19 mouse cellular contexts compared by ENCODE assay signal in genomic region chr1:171839488-171839887, GRCm38 (mm10). TPM values are rescaled to one million over a fixed set of nuclear protein-coding genes. Genes with fewer than 3 reads are reported as not detected.
DNase-seq lines count a peak whose midpoint lies in the region; ATAC-seq and TF ChIP-seq lines count a peak whose summit lies in the region.
"Had no signal": no experiment of that assay in that cellular context is flagged by ENCODE, and none has a peak within 500 bp of the region (broad histone marks: within the 10 kb centered on the region; RNA-seq: fewer than 3 reads in every experiment).

Gene Cd84 (plus strand): TSS chr1:171839697.

- TF ChIP-seq POLR2A in CH12.LX (IDR thresholded peaks at IDR 0.05; ENCODE audit: low read depth, low read length) = no peak

- in situ Hi-C loops in CH12.LX (cut with MboI; ENCODE audit: low pct_ligation_motif_present, low pct_unique_long_range_greater_than_20kb, low sequenced_read_pairs) = no loop called here

- dilution Hi-C loops in CH12.LX (cut with MboI; ENCODE audit: extremely low pct_ligation_motif_present, extremely low pct_unique_long_range_greater_than_20kb, low sequenced_read_pairs) = no loop called here

- ATAC-seq in heart, embryonic 16.5 days (replicated peaks; ENCODE audit: extremely low read depth, insufficient read depth, low FRiP score) = no peak
- peak; percentile 54 for ATAC-seq in granulocyte monocyte progenitor cell, adult 5-6 weeks (replicated peaks; ENCODE audit: poor library complexity, severe bottlenecking)
- peak; percentile 67 for ATAC-seq in megakaryocyte, adult 5-6 weeks (ENCODE audit: poor library complexity, severe bottlenecking)
- ATAC-seq: forebrain, postnatal 0 days; hindbrain, postnatal 0 days had no signal

- no peak for TF ChIP-seq RAD21 in CH12.LX (IDR thresholded peaks at IDR 0.05; ENCODE audit: low read depth, low read length)

- no peaks in the 10 kb centered on the region for H3K4me1 ChIP-seq in heart, embryonic 16.5 days (ENCODE audit: control insufficient read depth, insufficient read depth, low read length)
- peaks cover 2 to 36% of the 10 kb centered on the region in 2 experiments; a peak in 2 of 4 replicates for H3K4me1 ChIP-seq in CH12.LX (ENCODE audit: control insufficient read depth in 1 of 2, insufficient read depth in 2 of 2)
- H3K4me1 ChIP-seq: midbrain, embryonic 10.5 days; stomach, embryonic 15.5 days had no signal

- H3K27ac ChIP-seq in heart, embryonic 16.5 days (ENCODE audit: low read length) = no peak within 1 kb of the TSS
- H3K27ac ChIP-seq in CH12.LX (ENCODE audit: insufficient read depth, low read depth) = peak within 1 kb of the TSS; percentile 70
- H3K27ac ChIP-seq: hindbrain, postnatal 0 days; midbrain, embryonic 10.5 days; stomach, embryonic 15.5 days had no signal

- WGBS in heart, embryonic 16.5 days = 87% methylated on average over 3 of the region's 3 CpGs

- TF ChIP-seq CTCF in CH12.LX (conservative IDR thresholded peaks at IDR 0.05 in 1 of 2, IDR thresholded peaks at IDR 0.05 in 1 of 2; ENCODE audit: low read depth in 2 of 2, low read length in 2 of 2) = no peak

- no peak within 1 kb of the TSS; the same call in 1 of the 2 replicates for H3K4me2 ChIP-seq in heart, embryonic 16.5 days (ENCODE audit: low read depth, low read length)
- peak within 1 kb of the TSS; percentile 96 for H3K4me2 ChIP-seq in CH12.LX (ENCODE audit: insufficient read depth, low read depth, poor library complexity, severe bottlenecking)
- H3K4me2 ChIP-seq: stomach, embryonic 15.5 days had no signal

- TF ChIP-seq EP300 in CH12.LX (IDR thresholded peaks at IDR 0.05; ENCODE audit: low read length) = no peak

- H3K79me2 ChIP-seq in CH12.LX (replicated peaks; ENCODE audit: control insufficient read depth, extremely low read depth, insufficient read depth, poor library complexity, severe bottlenecking) = peaks cover 3% of the 10 kb centered on the region; the same call in 1 of the 2 replicates

- H3K27me3 ChIP-seq in heart, embryonic 16.5 days (ENCODE audit: control insufficient read depth, insufficient read depth, low read length) = no peaks in the 10 kb centered on the region
- H3K27me3 ChIP-seq in CH12.LX (replicated peaks) = no peaks in the 10 kb centered on the region
- H3K27me3 ChIP-seq: stomach, embryonic 15.5 days had no signal

- H3K9me3 ChIP-seq in heart, embryonic 16.5 days (replicated peaks; ENCODE audit: control insufficient read depth, low read length) = no peaks in the 10 kb centered on the region
- no peaks in the 10 kb centered on the region for H3K9me3 ChIP-seq in CH12.LX (replicated peaks; ENCODE audit: low read length)
- H3K9me3 ChIP-seq: midbrain, embryonic 10.5 days; stomach, embryonic 15.5 days had no signal

- no peak within 1 kb of the TSS for H3K9ac ChIP-seq in heart, embryonic 16.5 days (ENCODE audit: low read length)
- H3K9ac ChIP-seq in CH12.LX (ENCODE audit: insufficient read depth, low read depth) = peak within 1 kb of the TSS; percentile 76
- H3K9ac ChIP-seq: forebrain, postnatal 0 days; stomach, embryonic 15.5 days had no signal

- H3K4me3 ChIP-seq in heart, embryonic 16.5 days (ENCODE audit: low read length) = peak within 1 kb of the TSS; percentile 10; the same call in 1 of the 2 replicates
- H3K4me3 ChIP-seq in CH12.LX (replicated peaks in 1 of 3; ENCODE audit: low read depth in 2 of 3, low read length in 2 of 3, poor library complexity in 1 of 3) = peak within 1 kb of the TSS; percentile 56 to 76 (median 61)
- H3K4me3 ChIP-seq: erythroblast, embryonic 14.5 days; midbrain, embryonic 10.5 days; stomach, embryonic 15.5 days had no signal

- intact Hi-C loops in heart, postnatal 14 days (cut with DNase I) = no loop called here

- DNase-seq in heart, postnatal 14 days = no peak
- DNase-seq in CH12.LX (ENCODE audit: extremely low read depth) = no peak
- no peak for DNase-seq in gastrocnemius, postnatal 4 days (ENCODE audit: low spot score in 2 of 2)
- DNase-seq in right cerebral cortex, postnatal 25 days = no peak
- no peak for DNase-seq in frontal cortex, postnatal 10 days (ENCODE audit: low spot score in 2 of 2)
- DNase-seq: adrenal gland, postnatal 36 days; cerebellum, adult 11 months; embryo, embryonic 11 days; forebrain, postnatal 0 days; gastrocnemius, postnatal 14 days; heart, postnatal 10 days; thymus, postnatal 4 days had no signal

- no peaks in the 10 kb centered on the region for H3K36me3 ChIP-seq in heart, embryonic 16.5 days (ENCODE audit: control insufficient read depth, insufficient read depth)
- peaks cover 0 to 8% of the 10 kb centered on the region in 2 experiments for H3K36me3 ChIP-seq in CH12.LX (replicated peaks in 1 of 2; ENCODE audit: control insufficient read depth in 1 of 2, insufficient read depth in 1 of 2, low read length in 1 of 2)
- H3K36me3 ChIP-seq: midbrain, embryonic 10.5 days; stomach, embryonic 15.5 days had no signal

TF ChIP-seq in CH12.LX, 34 proteins besides CTCF, POLR2A, EP300 and RAD21:
- TF ChIP-seq ZC3H11A (IDR thresholded peaks at IDR 0.05; ENCODE audit: low read depth, low read length) = no peak
- TF ChIP-seq GABPA (IDR thresholded peaks at IDR 0.05; ENCODE audit: insufficient replicate concordance, low read depth, low read length) = no peak
TF ChIP-seq in CH12.LX: peak in this region for 0.

RNA-seq across cellular contexts. Expression of gene Cd84, which starts in this region (rescaled TPM):
- polyA plus RNA-seq in heart, embryonic 16.5 days (2015; fragmentation: Nextera tagmentation; extraction: Ambion mirVana) = 2.0 and 2.6 TPM in 2 replicates
- 1 to 10 TPM; 2.9 to 3.1 TPM for total RNA-seq in heart, postnatal 14 days (2021)
- total RNA-seq in CH12.LX (2012; rRNA removed) = 12.4 and 12.7 TPM in 2 replicates
- 24.3 and 31.8 TPM in 2 replicates for total RNA-seq in CH12.LX (2014; rRNA removed)
- polyA plus RNA-seq in CH12.LX (2012; ENCODE audit: insufficient read length, low read depth) = 17.4 and 18.1 TPM in 2 replicates
- total RNA-seq in granulocyte monocyte progenitor cell, adult 5-6 weeks (2014; fragmentation: Nextera tagmentation) = 27.8 and 46.4 TPM in 2 replicates
- 65.1 and 76.7 TPM in 2 replicates for total RNA-seq in granulocyte monocyte progenitor cell, adult 5-6 weeks (2017)
- total RNA-seq in megakaryocyte, adult 5-6 weeks (2015) = 153 and 188 TPM in 2 replicates
- 269 and 296 TPM in 2 replicates for total RNA-seq in megakaryocyte, adult 5-6 weeks (2017)
- 1 to 10 TPM; 3.3 to 3.4 TPM for total RNA-seq in gastrocnemius, postnatal 4 days (2021)
- polyA plus RNA-seq: erythroblast, embryonic 14.5 days had no signal
